Mouse (Mus musculus): ENCODE measurements around the gene Gm20388.

- TF ChIP-seq TAL1 (IDR thresholded peaks at IDR 0.05; ENCODE audit: low read length) (no peak), GATA1 (IDR thresholded peaks at IDR 0.05; ENCODE audit: low read length) (no peak)
Observed at GRCm38 (mm10) chr8:121848495-121848894, 1937.9 kb downstream of the Gm20388 start.

Measured in erythroblast, embryonic 14.5 days (primary cell).